Mouse (Mus musculus) heart, embryonic 10.5 days (tissue): ENCODE measurements around the gene Tspan4. TPM values are rescaled to one million over a fixed set of nuclear protein-coding genes. Genes with fewer than 3 reads are reported as not detected.

ENCODE experiments used
- DNase-seq: peaks from one replicate; pipeline ENCODE4 v3.0.0-alpha.2; 2017; ENCODE audit warnings: low spot score
- H3K27ac ChIP-seq: fragments of 300-500 bp; sonication (generic); 2 replicates; pipeline ENCODE4 v1.5.1; 2016; ENCODE audit warnings: mild to moderate bottlenecking
- H3K27me3 ChIP-seq: fragments of 300-500 bp; sonication (generic); 2 replicates; pipeline ENCODE4 v1.6.1; 2016; ENCODE audit warnings: mild to moderate bottlenecking; ENCODE audit not compliant: poor library complexity, insufficient read depth, severe bottlenecking
- H3K36me3 ChIP-seq: fragments of 300-500 bp; sonication (generic); 2 replicates; pipeline ENCODE4 v1.6.1; 2016; ENCODE audit warnings: mild to moderate bottlenecking, moderate library complexity
- H3K4me1 ChIP-seq: fragments of 300-500 bp; sonication (generic); 2 replicates; pipeline ENCODE4 v1.6.1; 2016; ENCODE audit warnings: mild to moderate bottlenecking
- H3K4me3 ChIP-seq: fragments of 300-500 bp; sonication (generic); 2 replicates; pipeline ENCODE4 v1.5.1; 2016; ENCODE audit warnings: mild to moderate bottlenecking, moderate library complexity
- H3K9me3 ChIP-seq: fragments of 300-500 bp; sonication (generic); 2 replicates; pipeline ENCODE4 v1.6.1; 2016; ENCODE audit warnings: mild to moderate bottlenecking, moderate library complexity
- WGBS: fragments of 180-500 bp; shearing (Covaris S2); methylation state at CpG from one replicate; pipeline ENCODE4 v1.1.7; 2016; 5-methylcytosine and 5-hydroxymethylcytosine counted together
- polyA plus RNA-seq: library from polyadenylated mRNA; unstranded; fragments of >200 nt; fragmentation: Nextera tagmentation; extraction: Ambion mirVana; gene quantifications from 2 replicates; pipeline ENCODE4 v1.2.1, GENCODE M21; 2016

The Tspan4 gene
- polyA plus RNA-seq, 1 experiment from 2014 or later: 69.0 TPM

- H3K36me3 ChIP-seq: no peaks in the 10 kb centered on the region
- H3K4me1 ChIP-seq: peaks cover 19% of the 10 kb centered on the region
- H3K4me3 ChIP-seq: no peak overlapping the region
- H3K9me3 ChIP-seq: no peaks in the 10 kb centered on the region
- no peak overlapping the region for H3K27ac ChIP-seq
- 81% methylated on average over 2 of the region's 2 CpGs for WGBS
- H3K27me3 ChIP-seq: no peaks in the 10 kb centered on the region
- DNase-seq: no peak
Measured at GRCm38 (mm10) chr7:141542588-141542987, 67.5 kb downstream of the Tspan4 start.

Other genes with a start within 250 kb of the Tspan4 start
- gene Phrf1, start 246.5 kb upstream of the Tspan4 start, polyA plus RNA-seq: 73.5 and 84.7 TPM in 2 replicates
- gene Irf7, start 208.8 kb upstream of the Tspan4 start, polyA plus RNA-seq: 0.39 and 0.60 TPM in 2 replicates
- not detected in 2 replicates for gene Cdhr5, start 198.5 kb upstream of the Tspan4 start, polyA plus RNA-seq
- gene Sct, start 196.1 kb upstream of the Tspan4 start, polyA plus RNA-seq: 1.7 and 5.0 TPM in 2 replicates
- 0.13 TPM in 1 of 2 replicates, not detected in the other for gene Drd4, start 183.2 kb upstream of the Tspan4 start, polyA plus RNA-seq
- gene Deaf1, start 147.6 kb upstream of the Tspan4 start, polyA plus RNA-seq: 35.6 and 39.4 TPM in 2 replicates
- 39.5 and 41.2 TPM in 2 replicates for gene Tmem80, start 147.5 kb upstream of the Tspan4 start, polyA plus RNA-seq
- gene Eps8l2, start 136.4 kb upstream of the Tspan4 start, polyA plus RNA-seq: 3.1 and 8.2 TPM in 2 replicates
- gene Taldo1, start 83.0 kb upstream of the Tspan4 start, polyA plus RNA-seq: 270 and 285 TPM in 2 replicates
- gene Gatd1, start 61.1 kb upstream of the Tspan4 start, polyA plus RNA-seq: 29.5 and 37.4 TPM in 2 replicates
- 13.7 and 23.5 TPM in 2 replicates for gene Cend1, start 45.7 kb upstream of the Tspan4 start, polyA plus RNA-seq
- gene Slc25a22, start 37.3 kb upstream of the Tspan4 start, polyA plus RNA-seq: 22.6 and 30.8 TPM in 2 replicates
- gene Pidd1, start 31.2 kb upstream of the Tspan4 start, polyA plus RNA-seq: 18.0 and 18.2 TPM in 2 replicates
- gene Rplp2, start 27.9 kb upstream of the Tspan4 start, polyA plus RNA-seq: 882 and 900 TPM in 2 replicates
- 28.3 and 38.9 TPM in 2 replicates for gene Pnpla2, start 20.0 kb upstream of the Tspan4 start, polyA plus RNA-seq
- gene Cracr2b, start 14.1 kb upstream of the Tspan4 start, polyA plus RNA-seq: 14.0 and 14.6 TPM in 2 replicates
- gene Cd151, start 7.8 kb upstream of the Tspan4 start, polyA plus RNA-seq: 23.1 and 38.2 TPM in 2 replicates
- 73.2 and 74.5 TPM in 2 replicates for gene Polr2l, start 108 bp upstream of the Tspan4 start, polyA plus RNA-seq
- gene Chid1, start 64.6 kb downstream of the Tspan4 start, polyA plus RNA-seq: 40.5 and 45.3 TPM in 2 replicates
- 79.5 and 79.9 TPM in 2 replicates for gene Ap2a2, start 86.9 kb downstream of the Tspan4 start, polyA plus RNA-seq
- gene Muc6, start 180.1 kb downstream of the Tspan4 start, polyA plus RNA-seq: 0.09 and 0.13 TPM in 2 replicates
- 0.09 and 0.21 TPM in 2 replicates for gene Muc2, start 215.1 kb downstream of the Tspan4 start, polyA plus RNA-seq